Mouse (Mus musculus): Measurements from ENCODE around the gene Birc5. TPM values are rescaled to one million over a fixed set of nuclear protein-coding genes. Genes with fewer than 3 reads are reported as not detected.

Gene Birc5
- polyA plus RNA-seq, 1 experiment from 2014 or later: 395 TPM

DNA sequence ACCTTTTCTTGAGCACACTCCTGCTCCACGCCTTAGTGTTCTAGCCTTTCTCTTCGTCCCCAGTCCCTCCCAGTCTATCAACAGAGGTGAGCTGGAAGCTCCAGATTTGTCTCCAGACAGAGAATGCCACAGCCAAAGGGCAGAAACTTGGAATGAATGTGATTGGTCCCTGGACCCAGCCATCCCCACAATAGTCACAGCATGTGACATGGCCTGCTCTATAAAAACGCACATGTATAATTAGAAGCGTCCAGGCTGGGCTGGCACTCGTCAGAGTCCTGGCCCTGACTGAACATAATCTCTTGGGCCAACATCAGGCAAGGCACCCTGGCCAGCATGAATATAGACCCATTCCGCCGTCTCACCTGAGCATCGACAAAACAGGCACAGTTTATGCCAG lies 30.0 kb upstream of the Birc5 start:
- Histone ChIP-seq H3K27ac (no peak overlapping the region), H3K27me3 (ENCODE audit: low read depth, poor library complexity, severe bottlenecking) (no peaks in the 10 kb centered on the region), H3K9me3 (replicated peaks) (no peaks in the 10 kb centered on the region), H3K4me3 (no peak overlapping the region), H3K36me3 (peaks cover 100% of the 10 kb centered on the region), H3K4me1 (peaks cover 31% of the 10 kb centered on the region)
- 88% methylated on average over 8 of the region's 8 CpGs for WGBS
- DNase-seq (ENCODE audit: low spot score): no peak

DNA sequence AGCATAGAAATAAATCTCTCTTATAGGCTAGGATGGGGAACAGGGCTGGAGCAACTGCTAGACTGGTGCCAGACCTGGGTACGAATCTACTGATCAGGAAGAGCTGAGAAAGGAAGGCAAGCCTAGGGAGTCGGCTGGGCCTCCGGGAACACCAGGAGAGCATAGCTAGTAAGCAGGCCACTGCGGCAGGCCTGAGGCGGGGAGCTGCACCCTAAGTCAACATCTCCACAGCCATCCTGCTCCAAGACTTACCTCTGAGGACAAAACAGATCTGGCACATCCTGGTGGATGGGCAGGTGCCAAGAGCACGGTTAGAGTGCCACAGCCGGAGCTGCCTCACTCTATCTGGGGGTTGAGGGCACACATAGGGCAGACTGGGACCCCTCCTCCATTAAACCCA lies 28.9 kb upstream of the Birc5 start:
- Histone ChIP-seq H3K4me3 (no peak overlapping the region), H3K9me3 (replicated peaks) (no peaks in the 10 kb centered on the region), H3K4me1 (peaks cover 41% of the 10 kb centered on the region), H3K27ac (no peak overlapping the region), H3K27me3 (ENCODE audit: low read depth, poor library complexity, severe bottlenecking) (no peaks in the 10 kb centered on the region), H3K36me3 (peaks cover 92% of the 10 kb centered on the region)
- WGBS: 93% methylated on average over 7 of the region's 7 CpGs
- no peak for DNase-seq (ENCODE audit: low spot score)

DNA sequence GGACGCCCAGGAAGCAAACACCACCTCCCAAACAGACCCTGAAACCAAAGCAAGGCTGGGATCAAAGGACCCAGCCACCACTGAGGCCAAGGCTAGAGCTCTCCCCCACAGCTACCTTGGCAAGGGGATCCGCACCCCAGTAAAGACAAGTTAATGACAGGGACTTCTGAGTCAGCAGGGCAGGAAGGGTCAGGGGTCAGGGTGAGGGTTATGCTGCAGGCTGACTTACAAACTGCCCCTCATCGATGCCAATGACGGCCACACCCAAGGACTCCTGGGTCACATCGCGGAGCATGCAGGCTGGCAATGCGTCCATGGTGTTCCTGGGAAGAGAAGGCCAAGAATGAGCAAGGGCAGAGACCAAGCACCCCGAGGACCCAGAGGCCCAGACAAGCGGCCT lies 27.2 kb upstream of the Birc5 start:
- 92% methylated on average over 9 of the region's 9 CpGs for WGBS
- Histone ChIP-seq H3K27me3 (ENCODE audit: low read depth, poor library complexity, severe bottlenecking) (no peaks in the 10 kb centered on the region), H3K4me1 (peaks cover 56% of the 10 kb centered on the region), H3K36me3 (peaks cover 75% of the 10 kb centered on the region), H3K9me3 (replicated peaks) (no peaks in the 10 kb centered on the region), H3K27ac (no peak overlapping the region), H3K4me3 (no peak overlapping the region)
- no peak for DNase-seq (ENCODE audit: low spot score)

DNA sequence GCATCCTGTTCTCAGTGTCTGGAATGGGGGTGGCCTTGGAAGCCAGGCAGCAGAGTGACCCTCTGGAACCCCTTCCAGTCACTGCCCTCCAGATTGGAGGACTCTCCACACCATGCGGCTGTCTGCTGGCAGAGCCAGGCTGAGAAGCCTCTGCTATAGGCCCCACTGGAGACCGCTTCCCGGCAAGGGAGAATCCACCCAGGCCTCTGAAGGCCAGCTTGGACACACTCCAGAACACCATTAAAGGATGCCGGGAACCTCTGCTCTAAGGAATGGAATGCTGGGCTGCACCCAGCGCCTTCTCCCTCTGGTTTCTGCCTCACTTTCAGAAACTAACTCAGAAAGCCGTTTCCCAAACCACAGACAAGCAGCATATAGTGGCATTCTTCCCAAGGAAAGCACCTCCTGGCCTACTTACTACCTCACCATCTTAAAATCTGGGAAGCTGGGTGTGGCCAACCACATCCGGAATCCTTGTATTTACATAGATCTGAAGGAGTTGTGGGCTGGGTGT lies 26.3 kb upstream of the Birc5 start:
- WGBS: 89% methylated on average over 7 of the region's 7 CpGs
- DNase-seq (ENCODE audit: low spot score): no peak
- peaks cover 66% of the 10 kb centered on the region for H3K36me3 ChIP-seq
- no peaks in the 10 kb centered on the region for H3K27me3 ChIP-seq (ENCODE audit: low read depth, poor library complexity, severe bottlenecking)
- H3K27ac ChIP-seq: no peak overlapping the region
- H3K9me3 ChIP-seq (replicated peaks): no peaks in the 10 kb centered on the region
- H3K4me1 ChIP-seq: peaks cover 65% of the 10 kb centered on the region
- no peak overlapping the region for H3K4me3 ChIP-seq

DNA sequence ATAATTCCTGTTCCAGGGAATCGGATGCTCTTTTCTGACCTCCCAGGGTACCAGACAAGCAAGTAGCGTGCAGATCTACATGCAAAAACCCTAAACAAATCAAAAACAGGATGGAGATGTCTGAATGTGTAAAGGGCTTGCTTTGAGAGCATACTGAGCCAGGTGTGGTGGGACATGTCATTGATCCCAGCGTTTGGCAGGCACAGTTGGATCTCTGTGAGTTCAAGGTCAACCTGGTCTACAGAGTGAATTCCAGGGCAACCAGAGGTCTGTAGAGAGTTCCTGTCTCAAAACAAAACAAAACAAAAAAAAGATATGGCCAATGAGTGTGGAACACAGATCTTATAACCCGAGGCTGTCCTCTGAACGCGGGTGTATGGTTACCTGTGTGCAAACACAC lies 25.6 kb upstream of the Birc5 start:
- no peaks in the 10 kb centered on the region for H3K9me3 ChIP-seq (replicated peaks)
- WGBS: 92% methylated on average over 6 of the region's 6 CpGs
- H3K36me3 ChIP-seq: peaks cover 60% of the 10 kb centered on the region
- no peak overlapping the region for H3K4me3 ChIP-seq
- H3K27me3 ChIP-seq (ENCODE audit: low read depth, poor library complexity, severe bottlenecking): no peaks in the 10 kb centered on the region
- no peak for DNase-seq (ENCODE audit: low spot score)
- H3K4me1 ChIP-seq: peaks cover 70% of the 10 kb centered on the region
- no peak overlapping the region for H3K27ac ChIP-seq

DNA sequence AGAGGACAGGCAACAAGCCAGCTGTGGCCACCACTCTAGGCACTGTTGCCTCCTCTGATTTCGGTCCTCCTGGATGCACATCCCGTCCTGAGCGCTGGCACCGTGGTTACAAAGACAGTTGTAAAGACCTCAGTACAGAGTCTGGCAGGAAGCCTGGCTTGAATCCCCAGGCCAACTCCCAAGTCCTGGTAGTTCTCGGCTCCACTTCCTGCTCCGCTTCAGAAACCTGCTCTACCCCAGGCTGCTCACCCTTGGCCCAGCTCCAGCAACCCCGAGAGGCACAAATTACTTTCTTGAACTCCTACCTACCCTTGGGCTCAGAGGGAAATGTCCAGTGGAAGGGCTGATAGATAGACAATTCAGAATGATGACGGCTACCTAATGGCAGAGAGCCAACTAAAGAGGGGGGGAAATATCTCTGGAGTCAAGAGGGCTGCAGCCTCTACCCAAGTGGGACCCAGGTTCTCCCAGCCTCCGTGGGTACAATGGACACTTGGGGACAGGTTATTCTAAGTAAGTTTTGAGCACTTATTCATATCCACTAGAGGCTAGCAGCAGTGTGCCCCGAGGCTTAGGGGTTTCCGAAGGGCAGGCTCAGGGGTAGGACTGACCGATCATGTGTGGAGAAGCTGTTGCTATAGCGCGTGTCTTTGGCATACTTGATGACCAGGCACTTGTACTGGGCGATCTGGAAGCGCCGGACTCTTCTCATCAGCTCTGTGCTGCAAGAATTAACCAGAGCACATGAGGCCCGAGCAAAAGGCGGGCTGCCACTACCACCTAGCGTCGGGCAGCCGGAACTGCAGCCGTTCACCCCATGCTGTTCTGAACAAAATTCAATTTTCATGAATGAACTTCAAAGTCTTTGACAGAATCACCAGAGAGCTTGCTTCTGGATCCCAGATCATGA lies 24.7 kb upstream of the Birc5 start:
- DNase-seq (ENCODE audit: low spot score): peak; percentile 89
- H3K27ac ChIP-seq: peak overlapping the region; percentile 96
- no peaks in the 10 kb centered on the region for H3K27me3 ChIP-seq (ENCODE audit: low read depth, poor library complexity, severe bottlenecking)
- no peaks in the 10 kb centered on the region for H3K9me3 ChIP-seq (replicated peaks)
- H3K4me1 ChIP-seq: peaks cover 71% of the 10 kb centered on the region
- 35% methylated on average over 23 of the region's 23 CpGs for WGBS
- peak overlapping the region; percentile 77 for H3K4me3 ChIP-seq
- H3K36me3 ChIP-seq: peaks cover 51% of the 10 kb centered on the region

DNA sequence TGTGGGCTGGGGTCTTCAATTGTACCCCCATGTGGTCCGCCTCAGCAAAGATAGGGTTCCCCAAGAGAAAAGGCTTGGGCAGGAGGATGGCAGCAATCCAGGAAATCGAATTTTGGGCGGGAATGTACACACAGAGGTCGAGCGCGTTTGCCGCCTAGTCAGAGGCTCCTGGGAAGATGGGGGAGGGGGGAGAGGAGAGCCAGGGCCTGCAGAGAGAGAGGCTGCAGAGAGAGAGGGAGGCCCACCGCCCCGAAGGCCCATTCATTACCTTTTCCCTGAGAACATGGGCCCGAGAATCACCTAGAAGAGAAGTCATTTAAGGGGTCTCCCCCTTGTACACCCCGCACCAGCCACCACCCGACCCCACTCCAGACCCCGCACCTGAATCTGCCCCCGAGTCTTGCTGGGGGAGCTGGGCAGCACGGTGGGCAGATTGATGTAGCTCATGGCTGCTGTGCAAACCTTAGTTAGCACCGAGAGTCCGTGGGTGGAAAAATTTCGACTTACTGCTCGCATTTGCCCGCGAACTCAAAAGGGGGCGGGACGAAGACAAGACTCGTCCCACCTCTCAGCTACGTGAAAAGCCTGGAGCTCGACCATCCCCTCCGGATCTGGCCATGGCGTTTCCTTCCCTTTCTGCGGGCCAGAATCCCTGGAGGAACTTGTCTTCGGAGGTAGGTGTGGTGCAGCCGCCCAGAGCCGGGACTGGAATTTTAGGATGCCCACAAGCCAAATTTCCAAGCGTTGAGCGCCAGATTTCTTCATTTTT lies 23.5 kb upstream of the Birc5 start, which contains the start of the genes Afmid and Tk1:
Gene Afmid, plus strand, starts transcription at position 592 of the 769 bp plus-strand sequence.
Gene Tk1, minus strand, starts transcription at position 760 of the 769 bp plus-strand sequence.
- WGBS: under 1% methylated on average over 34 of the region's 34 CpGs
- Histone ChIP-seq H3K9me3 (replicated peaks) (no peaks in the 10 kb centered on the region), H3K4me1 (peaks cover 63% of the 10 kb centered on the region), H3K4me3 (peak within 1 kb of the TSS; percentile 77), H3K27ac (peak within 1 kb of the TSS; percentile 96), H3K36me3 (peaks cover 39% of the 10 kb centered on the region), H3K27me3 (ENCODE audit: low read depth, poor library complexity, severe bottlenecking) (no peaks in the 10 kb centered on the region)
- DNase-seq (ENCODE audit: low spot score): peak; percentile 90

DNA sequence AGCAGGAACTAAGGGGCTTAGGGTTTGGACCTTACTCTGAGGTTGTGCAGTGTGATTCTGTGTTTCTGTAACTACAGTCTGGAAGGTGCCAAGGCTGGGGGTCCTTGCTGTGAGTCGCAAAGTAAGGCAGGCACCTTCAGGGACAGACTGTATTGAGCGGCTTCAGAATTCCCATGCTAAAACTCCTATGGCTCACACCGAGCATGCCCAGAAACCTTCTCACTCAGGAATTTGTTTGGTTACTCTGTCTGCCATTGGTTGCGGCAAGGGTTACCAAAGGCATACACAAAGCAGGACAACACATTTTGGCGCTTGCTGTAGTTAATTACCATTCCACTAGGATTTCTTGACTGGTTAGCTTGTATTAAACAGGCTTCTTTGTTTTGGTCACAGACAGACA lies 22.9 kb upstream of the Birc5 start:
- 18% methylated on average over 5 of the region's 5 CpGs for WGBS
- no peak for DNase-seq (ENCODE audit: low spot score)

DNA sequence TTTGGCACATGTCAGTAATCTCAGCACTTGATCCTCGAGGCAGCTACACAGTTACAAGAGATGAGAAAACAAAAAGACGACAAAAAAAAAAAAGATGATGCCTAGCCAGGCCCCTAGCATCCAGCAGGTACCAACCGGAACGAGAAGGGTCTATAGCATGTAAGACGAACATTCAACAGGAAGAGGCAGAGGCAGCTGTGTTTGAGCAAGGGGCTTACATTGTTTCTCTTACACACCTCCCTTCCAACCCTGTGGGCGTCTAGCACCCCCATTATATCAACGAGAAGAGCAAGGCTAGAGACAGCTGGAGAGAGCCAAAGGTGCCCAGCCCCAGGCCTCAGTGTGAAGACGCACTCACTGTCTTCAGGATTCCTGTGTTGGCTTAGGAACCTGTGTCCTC lies 22.1 kb upstream of the Birc5 start:
- Histone ChIP-seq H3K4me3 (no peak overlapping the region), H3K27ac (peak overlapping the region; percentile 96), H3K36me3 (peaks cover 25% of the 10 kb centered on the region), H3K4me1 (peaks cover 62% of the 10 kb centered on the region), H3K27me3 (ENCODE audit: low read depth, poor library complexity, severe bottlenecking) (no peaks in the 10 kb centered on the region), H3K9me3 (replicated peaks) (no peaks in the 10 kb centered on the region)
- no peak for DNase-seq (ENCODE audit: low spot score)
- 75% methylated on average over 8 of the region's 8 CpGs for whole genome bisulfite sequencing

More for the DNA sequence above, 22.9 kb upstream of the Birc5 start:
- Histone ChIP-seq H3K4me3 (peak overlapping the region; percentile 77), H3K27ac (peak overlapping the region; percentile 96), H3K27me3 (ENCODE audit: low read depth, poor library complexity, severe bottlenecking) (no peaks in the 10 kb centered on the region), H3K9me3 (replicated peaks) (no peaks in the 10 kb centered on the region), H3K36me3 (peaks cover 32% of the 10 kb centered on the region), H3K4me1 (peaks cover 63% of the 10 kb centered on the region)

DNA sequence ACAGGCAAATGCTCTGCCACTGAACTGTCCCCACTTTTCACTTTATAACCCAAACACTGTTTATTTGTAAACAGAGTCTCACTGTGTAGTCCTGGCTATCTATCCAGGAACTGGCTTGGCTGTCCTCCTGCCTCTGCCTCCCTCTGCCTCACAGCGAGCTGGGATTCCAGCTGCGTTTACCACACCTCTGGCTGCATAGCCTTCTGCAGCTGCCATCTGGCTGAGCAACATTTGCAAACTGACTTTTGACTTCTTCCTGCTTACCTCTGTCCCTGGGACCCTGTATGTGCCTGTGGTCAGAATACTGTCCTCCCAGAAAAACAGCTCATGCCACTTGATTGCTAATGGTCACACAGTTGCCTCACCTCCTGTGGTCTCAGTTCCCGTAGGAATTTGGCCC lies 21.7 kb upstream of the Birc5 start:
- WGBS: 43% methylated on average over 3 of the region's 3 CpGs
- H3K27ac ChIP-seq: peak overlapping the region; percentile 96; the same call in 1 of the 2 replicates
- H3K4me1 ChIP-seq: peaks cover 65% of the 10 kb centered on the region
- no peaks in the 10 kb centered on the region for H3K27me3 ChIP-seq (ENCODE audit: low read depth, poor library complexity, severe bottlenecking)
- H3K9me3 ChIP-seq (replicated peaks): no peaks in the 10 kb centered on the region
- H3K36me3 ChIP-seq: peaks cover 20% of the 10 kb centered on the region
- no peak overlapping the region for H3K4me3 ChIP-seq
- DNase-seq (ENCODE audit: low spot score): no peak

DNA sequence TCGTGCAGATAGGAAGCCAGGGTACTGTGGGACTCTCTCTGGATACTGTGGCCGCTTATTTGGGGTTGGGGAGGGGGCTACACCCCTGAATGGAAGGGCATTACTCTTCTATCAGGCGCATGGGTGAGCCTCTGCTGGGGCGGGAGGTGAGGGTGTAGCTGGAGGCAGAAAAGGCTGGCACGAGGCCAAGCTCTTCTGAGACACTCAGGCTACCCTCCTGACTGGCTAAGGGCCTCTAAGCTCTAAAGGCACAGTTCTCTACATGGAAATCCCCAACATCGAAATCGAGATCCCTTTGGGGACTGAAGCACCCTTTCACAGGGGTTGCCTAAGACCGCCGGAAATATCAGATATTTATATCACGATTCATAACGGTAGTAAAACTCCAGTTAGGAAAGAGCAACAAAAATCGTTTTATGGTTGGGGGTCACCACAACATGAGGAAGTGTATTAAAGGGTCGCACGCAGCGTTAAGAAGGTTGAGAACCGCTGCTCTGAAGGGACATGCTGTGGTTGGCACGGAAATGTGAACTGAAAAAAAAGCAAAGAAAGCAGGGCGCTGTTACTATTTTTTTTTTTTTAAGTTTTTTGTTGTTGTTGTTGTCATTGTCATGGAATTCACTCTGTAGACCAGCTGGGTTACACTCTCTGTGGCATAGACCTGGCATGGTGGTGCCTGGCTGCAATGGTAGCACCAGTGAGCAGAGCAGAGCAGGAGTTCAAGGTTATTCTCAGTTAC lies 20.7 kb upstream of the Birc5 start:
- Histone ChIP-seq H3K27ac (0 out of 2 replicates have a peak overlapping the region, but pooled peaks have one; percentile 22), H3K9me3 (replicated peaks) (no peaks in the 10 kb centered on the region), H3K4me1 (peaks cover 60% of the 10 kb centered on the region), H3K27me3 (ENCODE audit: low read depth, poor library complexity, severe bottlenecking) (no peaks in the 10 kb centered on the region), H3K36me3 (peaks cover 11% of the 10 kb centered on the region), H3K4me3 (no peak overlapping the region)
- no peak for DNase-seq (ENCODE audit: low spot score)
- WGBS: 88% methylated on average over 18 of the region's 18 CpGs

DNA sequence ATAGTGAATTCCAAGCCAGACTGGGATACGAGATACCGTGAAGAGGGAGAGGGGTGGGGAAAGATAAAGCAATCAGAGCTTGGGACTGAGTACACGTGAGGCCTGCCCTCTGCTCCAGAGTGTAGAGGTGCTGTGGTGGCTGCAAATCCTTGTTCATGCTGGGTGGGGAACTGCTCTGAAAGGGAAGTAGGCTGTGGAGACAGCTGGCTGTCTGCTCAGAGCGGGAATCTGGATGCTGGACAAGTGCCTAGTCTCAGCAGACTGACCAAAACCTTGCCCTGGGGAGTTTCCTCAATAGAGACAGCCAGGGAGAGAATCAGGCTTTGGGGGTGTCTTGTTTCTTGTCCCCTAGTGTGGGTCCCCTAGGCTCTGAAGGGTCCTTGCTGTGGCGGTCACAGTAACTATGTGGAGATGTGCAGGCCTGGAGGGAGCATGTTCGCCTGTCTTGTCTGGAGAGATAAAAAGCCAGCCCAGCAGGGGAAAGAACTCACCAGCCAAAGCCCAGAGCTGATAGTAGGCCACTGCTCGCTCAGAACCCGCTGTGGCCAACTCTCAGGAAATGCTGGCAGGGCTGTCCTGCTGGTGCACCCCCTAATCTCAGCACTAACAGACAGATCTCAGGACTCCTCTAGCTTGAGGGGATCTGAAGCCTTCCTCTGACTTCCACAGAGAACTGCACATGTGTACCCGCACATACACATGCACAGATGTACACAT lies 20.0 kb upstream of the Birc5 start:
- H3K9me3 ChIP-seq (replicated peaks): no peaks in the 10 kb centered on the region
- peaks cover 3% of the 10 kb centered on the region for H3K36me3 ChIP-seq
- 65% methylated on average over 9 of the region's 9 CpGs for WGBS
- H3K27me3 ChIP-seq (ENCODE audit: low read depth, poor library complexity, severe bottlenecking): no peaks in the 10 kb centered on the region
- DNase-seq (ENCODE audit: low spot score): no peak
- peaks cover 56% of the 10 kb centered on the region for H3K4me1 ChIP-seq
- H3K4me3 ChIP-seq: no peak overlapping the region
- H3K27ac ChIP-seq: no peak overlapping the region
